Mouse (Mus musculus): ENCODE results near the gene Carmil1. TPM values are rescaled to one million over a fixed set of nuclear protein-coding genes. Genes with fewer than 3 reads are reported as not detected.

The Carmil1 gene
- polyA plus RNA-seq, 2 experiments: 18.7 to 33.9 TPM

- Histone ChIP-seq H3K4me3 (replicated peaks; ENCODE audit: low read length) (no peak overlapping the region), H3K36me3 (ENCODE audit: control insufficient read depth, insufficient read depth, low read length) (peaks cover 2% of the 10 kb centered on the region; the same call in 1 of the 2 replicates), H3K9ac (ENCODE audit: low read depth, low read length, severe bottlenecking) (no peak overlapping the region), H3K27me3 (ENCODE audit: control insufficient read depth, insufficient read depth, low read length) (no peaks in the 10 kb centered on the region), H3K9me3 (ENCODE audit: control insufficient read depth, low read length) (no peaks in the 10 kb centered on the region), H3K27ac (replicated peaks; ENCODE audit: low read depth, low read length) (peak overlapping the region; percentile 63; the same call in 1 of the 2 replicates), H3K4me1 (ENCODE audit: control insufficient read depth, insufficient read depth, low read length) (peaks cover 8% of the 10 kb centered on the region), H3K4me2 (replicated peaks; ENCODE audit: low read depth, low read length, severe bottlenecking) (no peak overlapping the region)
- 84% methylated on average over 3 of the region's 3 CpGs for WGBS
- ATAC-seq (ENCODE audit: low FRiP score, low read depth) (no peak), DNase-seq (ENCODE audit: low spot score) (no peak)
- no peak for TF ChIP-seq POLR2A (IDR thresholded peaks at IDR 0.05; ENCODE audit: borderline replicate concordance, extremely low read depth, insufficient read depth, insufficient read length)
Measured at GRCm38 (mm10) chr13:24269100-24269465, 11.5 kb downstream of the Carmil1 start.

- ATAC-seq (ENCODE audit: low FRiP score, low read depth): no peak
- Histone ChIP-seq H3K9me3 (ENCODE audit: control insufficient read depth, low read length) (no peaks in the 10 kb centered on the region), H3K4me2 (replicated peaks; ENCODE audit: low read depth, low read length, severe bottlenecking) (no peak overlapping the region; the same call in 1 of the 2 replicates), H3K9ac (ENCODE audit: low read depth, low read length, severe bottlenecking) (no peak overlapping the region), H3K36me3 (ENCODE audit: control insufficient read depth, insufficient read depth, low read length) (no peaks in the 10 kb centered on the region), H3K27ac (replicated peaks; ENCODE audit: low read depth, low read length) (peak overlapping the region; percentile 63), H3K4me3 (replicated peaks; ENCODE audit: low read length) (no peak overlapping the region), H3K4me1 (ENCODE audit: control insufficient read depth, insufficient read depth, low read length) (peaks cover 8% of the 10 kb centered on the region), H3K27me3 (ENCODE audit: control insufficient read depth, insufficient read depth, low read length) (no peaks in the 10 kb centered on the region)
- WGBS: 72% methylated on average over 14 of the region's 14 CpGs
- no peak for DNase-seq (ENCODE audit: low spot score)
- TF ChIP-seq POLR2A (IDR thresholded peaks at IDR 0.05; ENCODE audit: borderline replicate concordance, extremely low read depth, insufficient read depth, insufficient read length): no peak
Measured at GRCm38 (mm10) chr13:24268355-24269099, 12.1 kb downstream of the Carmil1 start.

GRCm38 (mm10) chr13:24264760-24265159 lies 15.8 kb downstream of the Carmil1 start:
- peaks cover 3% of the 10 kb centered on the region; the same call in 1 of the 2 replicates for H3K36me3 ChIP-seq (ENCODE audit: control insufficient read depth, insufficient read depth, low read length)
- H3K27me3 ChIP-seq (ENCODE audit: control insufficient read depth, insufficient read depth, low read length): no peaks in the 10 kb centered on the region
- peaks cover 8% of the 10 kb centered on the region for H3K4me1 ChIP-seq (ENCODE audit: control insufficient read depth, insufficient read depth, low read length)
- H3K9ac ChIP-seq (ENCODE audit: low read depth, low read length, severe bottlenecking): no peak overlapping the region
- H3K4me3 ChIP-seq (replicated peaks; ENCODE audit: low read length): no peak overlapping the region
- DNase-seq (ENCODE audit: low spot score) (no peak), ATAC-seq (ENCODE audit: low FRiP score, low read depth) (no peak)
- TF ChIP-seq POLR2A (IDR thresholded peaks at IDR 0.05; ENCODE audit: borderline replicate concordance, extremely low read depth, insufficient read depth, insufficient read length): no peak
- no peak overlapping the region for H3K4me2 ChIP-seq (replicated peaks; ENCODE audit: low read depth, low read length, severe bottlenecking)
- H3K9me3 ChIP-seq (ENCODE audit: control insufficient read depth, low read length): no peaks in the 10 kb centered on the region
- no peak overlapping the region for H3K27ac ChIP-seq (replicated peaks; ENCODE audit: low read depth, low read length)
- 94% methylated on average over 5 of the region's 5 CpGs for WGBS

GRCm38 (mm10) chr13:24263560-24263959 lies 17.0 kb downstream of the Carmil1 start:
- no peak overlapping the region for H3K9ac ChIP-seq (ENCODE audit: low read depth, low read length, severe bottlenecking)
- 88% methylated on average over 4 of the region's 4 CpGs for WGBS
- no peaks in the 10 kb centered on the region for H3K9me3 ChIP-seq (ENCODE audit: control insufficient read depth, low read length)
- H3K27ac ChIP-seq (replicated peaks; ENCODE audit: low read depth, low read length): no peak overlapping the region
- no peak overlapping the region for H3K4me2 ChIP-seq (replicated peaks; ENCODE audit: low read depth, low read length, severe bottlenecking)
- no peak for ATAC-seq (ENCODE audit: low FRiP score, low read depth)
- peaks cover 3% of the 10 kb centered on the region; the same call in 1 of the 2 replicates for H3K36me3 ChIP-seq (ENCODE audit: control insufficient read depth, insufficient read depth, low read length)
- 0 out of 2 replicates have a peak, but pooled peaks cover 3% of the 10 kb centered on the region for H3K4me1 ChIP-seq (ENCODE audit: control insufficient read depth, insufficient read depth, low read length)
- H3K4me3 ChIP-seq (replicated peaks; ENCODE audit: low read length): no peak overlapping the region
- DNase-seq (ENCODE audit: low spot score): no peak
- H3K27me3 ChIP-seq (ENCODE audit: control insufficient read depth, insufficient read depth, low read length): no peaks in the 10 kb centered on the region
- TF ChIP-seq POLR2A (IDR thresholded peaks at IDR 0.05; ENCODE audit: borderline replicate concordance, extremely low read depth, insufficient read depth, insufficient read length): no peak

GRCm38 (mm10) chr13:24260751-24261591 lies 19.6 kb downstream of the Carmil1 start:
- DNase-seq (ENCODE audit: low spot score) (no peak), ATAC-seq (ENCODE audit: low FRiP score, low read depth) (no peak)
- no peaks in the 10 kb centered on the region for H3K27me3 ChIP-seq (ENCODE audit: control insufficient read depth, insufficient read depth, low read length)
- H3K4me2 ChIP-seq (replicated peaks; ENCODE audit: low read depth, low read length, severe bottlenecking): no peak overlapping the region
- no peak overlapping the region for H3K27ac ChIP-seq (replicated peaks; ENCODE audit: low read depth, low read length)
- no peaks in the 10 kb centered on the region for H3K9me3 ChIP-seq (ENCODE audit: control insufficient read depth, low read length)
- H3K4me1 ChIP-seq (ENCODE audit: control insufficient read depth, insufficient read depth, low read length): no peaks in the 10 kb centered on the region
- H3K9ac ChIP-seq (ENCODE audit: low read depth, low read length, severe bottlenecking): no peak overlapping the region
- 56% methylated on average over 10 of the region's 10 CpGs for WGBS
- H3K36me3 ChIP-seq (ENCODE audit: control insufficient read depth, insufficient read depth, low read length): peaks cover 3% of the 10 kb centered on the region; the same call in 1 of the 2 replicates
- no peak for TF ChIP-seq POLR2A (IDR thresholded peaks at IDR 0.05; ENCODE audit: borderline replicate concordance, extremely low read depth, insufficient read depth, insufficient read length)
- no peak overlapping the region for H3K4me3 ChIP-seq (replicated peaks; ENCODE audit: low read length)
